Mouse (Mus musculus) testis, adult 2 months (tissue): ENCODE results near the gene Shpk.

Experiments used
- CTCF ChIP-seq: fragments of 200-500 bp; IDR thresholded peaks from 2 replicates; pipeline ENCODE4 v1.5.1; 2012; ENCODE audit warnings: low read depth, mild to moderate bottlenecking, inconsistent platforms, low read length, moderate library complexity; ENCODE audit not compliant: control insufficient read depth, insufficient read depth, insufficient replicate concordance
- POLR2A ChIP-seq: fragments of 200-500 bp; IDR thresholded peaks from 2 replicates; pipeline ENCODE4 v1.6.1; 2012; ENCODE audit warnings: low read depth, mild to moderate bottlenecking, inconsistent platforms, low read length, moderate library complexity; ENCODE audit not compliant: control insufficient read depth

GRCm38 (mm10) chr11:73198603-73199229, 544 bp upstream of the Shpk start, which contains the start of gene Ctns:
- no peak for TF ChIP-seq CTCF
- no peak for TF ChIP-seq POLR2A
